Mouse (Mus musculus) embryo, embryonic 9.5 days (tissue): ENCODE measurements around the gene Sphkap.

Experiments
- DNase-seq: peaks from one replicate; pipeline ENCODE4 v3.0.0-alpha.2; 2017; ENCODE audit errors: extremely low spot score

Sphkap gene

GRCm38 (mm10) chr1:83408021-83408464, at the start of gene Sphkap:
TSS of gene Sphkap (minus strand) at chr1:83408200.
- peak; percentile 72 for DNase-seq

GRCm38 (mm10) chr1:83451291-83451690, 43.3 kb upstream of the Sphkap start:
- no peak for DNase-seq

DNA sequence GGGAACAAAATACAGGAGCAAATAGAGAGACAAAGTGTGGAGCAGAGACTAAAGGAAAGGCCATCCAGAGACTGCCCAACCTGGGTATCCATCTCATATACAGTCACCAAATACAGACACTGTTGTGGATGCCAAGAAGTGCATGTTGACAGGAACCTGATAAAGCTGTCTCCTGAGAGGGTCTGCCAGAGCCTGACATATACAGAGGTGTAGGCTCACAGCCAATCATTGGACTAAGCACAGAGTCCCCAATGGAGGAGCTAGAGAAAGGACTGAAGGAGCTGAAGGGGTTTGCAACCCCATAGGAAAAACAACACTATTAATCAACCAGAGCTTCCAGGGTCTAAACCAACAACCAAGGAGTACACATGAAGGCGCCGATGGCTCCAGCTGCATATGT, 32.4 kb upstream of the Sphkap start:
- DNase-seq: no peak

DNA sequence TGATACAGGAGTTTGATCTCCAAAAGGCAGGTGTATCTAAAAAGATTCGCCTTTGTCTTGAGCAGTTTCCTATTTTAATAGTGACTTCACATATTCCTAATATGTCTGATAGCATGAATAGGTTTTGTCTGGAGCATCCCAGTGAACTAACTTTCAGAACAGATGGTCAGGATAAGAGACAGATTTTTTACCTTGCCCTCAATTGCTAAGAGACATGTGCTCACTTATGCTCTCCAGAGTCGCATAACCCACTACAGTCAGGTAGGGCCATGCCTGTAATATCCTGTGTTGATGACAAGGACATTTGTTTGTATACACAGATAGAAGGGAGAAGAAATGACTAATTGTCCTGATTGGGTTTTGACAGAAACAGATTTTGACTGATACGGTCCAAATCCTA, 25.9 kb upstream of the Sphkap start:
- no peak for DNase-seq

- no peak for DNase-seq
These were observed 21.9 kb upstream of the Sphkap start for GRCm38 (mm10) chr1:83429866-83430265.

GRCm38 (mm10) chr1:83407616-83408015, 384 bp downstream of the Sphkap start:
- DNase-seq: no peak

DNA sequence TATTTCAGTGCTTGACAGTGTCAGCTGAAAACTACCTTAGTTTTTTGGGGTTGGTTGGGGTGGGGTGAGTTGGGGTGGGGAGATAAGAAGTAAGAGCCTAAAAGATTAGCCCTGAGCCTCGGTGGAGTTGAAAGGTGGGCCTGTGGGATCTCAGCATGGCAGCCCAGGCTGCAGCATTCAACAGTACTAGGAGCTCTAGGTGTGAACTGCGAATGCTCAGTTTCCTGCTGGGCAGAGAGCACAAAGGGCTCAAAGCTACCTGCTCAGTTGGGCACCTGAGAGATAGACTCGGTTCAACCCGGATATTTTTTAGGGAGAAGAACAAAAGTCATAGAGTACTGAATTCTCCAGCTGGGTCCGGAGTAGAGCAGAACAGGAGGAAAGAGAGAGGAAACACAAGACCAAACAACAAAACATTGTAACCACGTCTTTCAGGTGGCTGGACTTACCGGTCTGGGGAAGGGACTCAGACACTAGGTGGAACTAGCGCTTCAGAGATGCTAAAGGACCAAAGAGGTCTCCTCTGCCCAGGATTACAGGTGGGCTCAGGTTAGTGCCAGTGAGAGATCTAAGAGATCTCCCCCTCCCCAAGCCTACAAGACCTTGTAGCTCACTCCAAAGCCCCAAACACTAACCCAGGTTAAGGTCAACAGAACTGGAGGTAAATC, 984 bp downstream of the Sphkap start:
- peak; percentile 3 for DNase-seq

DNA sequence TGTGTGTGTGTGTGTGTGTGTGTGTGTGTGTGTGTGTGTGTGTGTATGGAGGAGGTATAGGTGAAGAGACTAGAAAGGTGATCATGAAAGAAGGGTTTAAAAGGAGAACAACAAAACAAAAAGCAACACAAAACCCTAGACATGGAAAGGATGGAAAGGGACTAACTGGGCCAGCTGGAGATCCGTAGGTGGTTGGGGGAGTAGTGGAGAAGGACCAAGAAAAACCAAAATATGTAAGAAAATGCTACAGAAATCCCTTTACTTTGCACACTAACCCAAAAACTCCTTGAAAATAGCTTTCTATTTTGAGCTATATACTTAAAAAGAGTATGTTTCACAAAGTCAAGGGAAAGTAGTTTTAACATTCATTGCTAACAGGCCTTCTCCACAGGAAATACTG, 6.9 kb downstream of the Sphkap start:
- no peak for DNase-seq

GRCm38 (mm10) chr1:83396284-83396683, 11.7 kb downstream of the Sphkap start:
- DNase-seq: no peak

GRCm38 (mm10) chr1:83395559-83395958, 12.4 kb downstream of the Sphkap start:
- DNase-seq: no peak

- DNase-seq: no peak
These were observed 18.6 kb downstream of the Sphkap start for GRCm38 (mm10) chr1:83389419-83389818.

DNA sequence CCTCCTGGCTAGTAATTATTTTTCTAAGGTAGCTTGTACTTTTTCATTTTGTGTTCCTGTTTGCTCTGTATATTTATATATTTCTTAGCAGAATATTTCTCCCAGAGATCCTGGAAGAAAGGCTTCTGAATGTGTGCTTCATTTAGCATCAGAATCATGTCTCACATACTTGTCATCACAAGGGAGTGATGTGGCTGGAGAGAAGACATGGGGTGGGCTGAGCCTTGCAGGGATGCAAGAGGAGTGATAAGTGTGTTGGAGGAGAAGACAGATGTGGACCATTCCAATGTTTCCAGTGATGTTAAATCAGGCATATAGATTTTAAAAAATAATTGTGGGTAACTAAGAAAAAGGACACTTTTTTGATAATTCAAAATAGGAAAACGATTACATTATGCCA, 30.6 kb downstream of the Sphkap start:
- DNase-seq: no peak

DNA sequence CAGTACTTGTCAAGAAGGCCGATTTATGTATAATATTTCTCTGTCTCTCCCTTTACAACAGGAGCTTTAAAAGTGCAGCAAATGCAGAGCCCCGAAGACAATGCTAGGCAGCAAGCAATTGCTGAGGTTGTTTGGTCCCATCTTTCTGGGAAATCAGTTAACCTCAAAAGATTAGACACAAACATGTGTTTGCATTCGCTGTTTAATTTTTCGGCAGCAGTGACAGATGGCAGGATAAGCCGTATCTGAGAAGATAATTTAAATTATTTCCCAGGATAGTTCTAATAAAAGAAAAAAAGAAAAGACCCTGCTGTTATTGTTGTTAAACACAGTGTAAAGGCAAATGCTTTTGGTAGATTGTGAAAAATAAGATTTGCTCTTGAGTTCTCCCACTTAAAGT, 41.5 kb downstream of the Sphkap start:
- no peak for DNase-seq

- DNase-seq: no peak
These were observed 45.8 kb downstream of the Sphkap start for GRCm38 (mm10) chr1:83362168-83362567.

DNA sequence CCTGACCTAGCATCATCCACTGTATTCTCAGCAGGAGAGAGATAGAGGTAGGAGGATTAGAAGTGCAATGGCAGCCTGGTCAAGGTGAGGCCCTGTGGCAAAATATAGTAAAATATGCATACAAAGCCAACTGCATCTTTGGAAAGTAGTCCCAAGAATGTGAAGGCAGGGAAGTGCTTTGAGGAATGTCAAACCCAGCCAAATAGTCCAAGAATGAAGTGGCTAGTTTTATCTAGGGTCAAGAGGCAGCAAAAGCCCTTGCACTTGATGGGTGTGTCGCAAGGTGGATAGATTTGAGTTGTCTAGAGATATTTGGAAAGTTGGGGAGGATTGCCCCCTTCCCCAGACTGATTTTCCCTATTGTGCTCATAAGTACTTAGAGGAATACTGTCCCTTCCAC, 61.5 kb downstream of the Sphkap start:
- DNase-seq: no peak

GRCm38 (mm10) chr1:83345572-83345971, 62.4 kb downstream of the Sphkap start:
- DNase-seq: no peak

DNA sequence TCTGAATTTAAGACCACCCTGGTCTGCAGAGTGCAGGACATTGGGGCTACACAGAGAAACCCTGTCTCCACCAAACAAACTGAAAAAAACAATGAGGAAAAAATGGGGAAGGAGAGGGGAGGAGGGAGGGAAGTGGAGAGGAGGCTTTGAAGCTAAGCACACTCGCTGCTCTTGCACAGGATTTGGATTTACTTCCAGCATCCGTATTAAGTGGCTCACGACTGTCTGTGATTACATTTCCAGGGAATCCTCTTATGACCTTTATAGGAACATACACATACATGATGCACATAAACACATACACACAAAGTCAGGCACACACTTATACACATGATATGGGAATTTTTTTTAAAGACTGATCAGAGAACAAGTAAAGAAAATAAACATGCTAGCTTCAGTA, 62.9 kb downstream of the Sphkap start:
- no peak for DNase-seq

DNA sequence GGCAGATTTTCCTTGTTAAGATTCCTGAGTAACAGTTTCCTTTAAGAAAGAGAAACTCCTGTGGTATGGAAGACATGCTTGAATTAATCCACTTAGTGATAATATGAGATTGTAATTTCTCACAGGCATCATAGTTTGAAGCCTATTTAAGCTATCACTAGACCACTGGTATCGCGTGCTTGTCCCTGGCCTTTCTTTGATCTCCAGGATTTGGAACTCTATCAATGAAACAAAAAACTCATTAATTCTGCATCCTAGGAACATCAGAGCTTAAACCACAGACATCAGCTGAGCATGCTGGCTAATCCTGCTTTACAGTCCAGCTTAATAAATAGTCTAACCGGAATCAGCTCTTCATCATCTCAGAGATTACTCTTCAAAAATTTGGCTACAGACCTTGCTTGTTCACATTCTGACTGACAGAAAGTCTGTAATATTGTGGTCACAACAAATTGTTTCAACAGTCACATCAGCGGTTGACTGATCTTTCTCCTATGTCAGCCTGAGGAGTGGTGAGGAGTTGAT, 65.2 kb downstream of the Sphkap start:
- DNase-seq: no peak

DNA sequence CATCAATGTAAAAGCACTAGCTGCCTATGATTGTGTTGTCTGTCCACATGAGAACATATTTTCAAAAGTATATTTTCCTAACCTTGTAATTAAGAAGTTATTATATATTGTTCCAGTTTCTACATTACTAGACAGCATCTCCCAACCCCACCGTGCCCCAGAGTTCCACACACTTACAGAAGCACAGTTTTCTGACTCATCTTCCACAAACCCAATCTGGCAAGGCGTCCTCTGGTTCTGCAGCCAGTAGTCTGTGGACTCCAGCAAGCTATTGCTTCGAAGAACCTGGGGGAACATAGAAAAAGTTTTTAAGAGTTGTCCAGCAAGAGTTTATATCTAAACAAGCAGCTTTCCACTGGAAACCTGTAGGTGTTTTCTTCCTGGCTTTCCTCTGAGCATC, 68.6 kb downstream of the Sphkap start:
- DNase-seq: no peak

GRCm38 (mm10) chr1:83316917-83317316, 91.1 kb downstream of the Sphkap start:
- no peak for DNase-seq

GRCm38 (mm10) chr1:83315146-83315545, 92.9 kb downstream of the Sphkap start:
- DNase-seq: no peak

- DNase-seq: no peak
These were observed 96.2 kb downstream of the Sphkap start for GRCm38 (mm10) chr1:83311607-83312295.
